Mouse (Mus musculus) midbrain, embryonic 15.5 days (tissue): Measurements from ENCODE around the gene Prrc2a. TPM values are rescaled to one million over a fixed set of nuclear protein-coding genes. Genes with fewer than 3 reads are reported as not detected.

Source experiments
- ATAC-seq: fragments of 200-750 bp; cut with Nextera tagmentation; replicated peaks from 2 replicates; pipeline ENCODE4 v1.8.0; 2017; ENCODE audit warnings: moderate TSS enrichment
- H3K27ac ChIP-seq: fragments of 300-500 bp; sonication (generic); 2 replicates; pipeline ENCODE4 v1.5.1; 2015; ENCODE audit warnings: mild to moderate bottlenecking, inconsistent platforms
- H3K27me3 ChIP-seq: fragments of 300-500 bp; sonication (generic); replicated peaks from 2 replicates; pipeline ENCODE4 v1.6.1; 2015; ENCODE audit warnings: inconsistent platforms
- H3K36me3 ChIP-seq: fragments of 300-500 bp; sonication (generic); replicated peaks from 2 replicates; pipeline ENCODE4 v1.6.1; 2015; ENCODE audit warnings: inconsistent platforms
- H3K4me1 ChIP-seq: fragments of 300-500 bp; sonication (generic); 2 replicates; pipeline ENCODE4 v1.6.1; 2015; ENCODE audit warnings: inconsistent platforms
- H3K4me2 ChIP-seq: fragments of 300-500 bp; sonication (generic); 2 replicates; pipeline ENCODE4 v1.6.1; 2015; ENCODE audit warnings: inconsistent platforms, mild to moderate bottlenecking, moderate library complexity
- H3K4me3 ChIP-seq: fragments of 300-500 bp; sonication (generic); 2 replicates; pipeline ENCODE4 v1.5.1; 2015; ENCODE audit warnings: mild to moderate bottlenecking, inconsistent platforms
- H3K9ac ChIP-seq: fragments of 300-500 bp; sonication (generic); 2 replicates; pipeline ENCODE4 v1.6.1; 2015; ENCODE audit warnings: mild to moderate bottlenecking, inconsistent platforms
- H3K9me3 ChIP-seq: fragments of 300-500 bp; sonication (generic); 2 replicates; pipeline ENCODE4 v1.6.1; 2016; ENCODE audit warnings: inconsistent platforms
- WGBS: fragments of 180-500 bp; shearing (Covaris S2); methylation state at CpG from one replicate; pipeline ENCODE4 v1.1.7; 2015; ENCODE audit warnings: mixed read lengths; 5-methylcytosine and 5-hydroxymethylcytosine counted together
- polyA plus RNA-seq: library from polyadenylated mRNA; unstranded; fragments of >200 nt; fragmentation: Nextera tagmentation; extraction: Ambion mirVana; gene quantifications from 2 replicates; pipeline ENCODE4 v1.2.1, GENCODE M21; 2015

The Prrc2a gene
- polyA plus RNA-seq, 1 experiment from 2014 or later, result 203 TPM

DNA sequence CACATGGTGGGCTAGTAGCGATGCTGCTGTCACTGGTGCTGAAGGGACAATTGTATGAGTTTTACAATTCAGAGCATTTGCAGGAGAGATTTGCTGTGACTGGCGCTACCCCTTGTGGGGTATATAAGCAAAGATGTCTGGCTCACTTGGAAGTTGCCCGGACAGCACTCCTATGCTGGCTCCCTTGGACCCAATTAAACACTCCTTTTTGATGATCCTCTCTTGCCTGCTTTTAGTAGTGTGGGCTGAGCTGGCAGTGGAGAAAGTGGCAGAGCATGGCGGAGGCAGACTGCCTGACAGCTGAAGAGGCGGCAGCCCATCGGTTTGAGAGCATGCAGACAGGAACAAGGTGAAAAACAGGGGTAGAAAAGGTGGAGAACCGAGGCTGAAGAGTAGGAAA lies 3.1 kb upstream of the Prrc2a start:
- WGBS, result 88% methylated on average over 7 of the region's 7 CpGs
- no peak overlapping the region for H3K27ac ChIP-seq
- ATAC-seq, result no peak
- H3K4me1 ChIP-seq, result peaks cover 22% of the 10 kb centered on the region
- no peaks in the 10 kb centered on the region for H3K36me3 ChIP-seq
- H3K4me3 ChIP-seq, result no peak overlapping the region
- no peaks in the 10 kb centered on the region for H3K9me3 ChIP-seq
- no peak overlapping the region for H3K4me2 ChIP-seq
- no peak overlapping the region for H3K9ac ChIP-seq
- H3K27me3 ChIP-seq, result no peaks in the 10 kb centered on the region

- Histone ChIP-seq H3K9me3 (no peaks in the 10 kb centered on the region), H3K4me2 (peak overlapping the region; percentile 52), H3K27ac (peak overlapping the region; percentile 98), H3K4me1 (peaks cover 35% of the 10 kb centered on the region), H3K9ac (no peak overlapping the region), H3K4me3 (peak overlapping the region; percentile 97), H3K36me3 (peaks cover 5% of the 10 kb centered on the region; the same call in 1 of the 2 replicates), H3K27me3 (no peaks in the 10 kb centered on the region)
- WGBS, result 68% methylated on average over 8 of the region's 8 CpGs
- ATAC-seq, result no peak
Measured at GRCm38 (mm10) chr17:35166352-35167035, 1.8 kb upstream of the Prrc2a start.

- H3K9ac ChIP-seq, result peak overlapping the region; percentile 48
- no peaks in the 10 kb centered on the region for H3K27me3 ChIP-seq
- H3K4me3 ChIP-seq, result peak overlapping the region; percentile 97
- H3K36me3 ChIP-seq, result peaks cover 14% of the 10 kb centered on the region
- peak overlapping the region; percentile 98 for H3K27ac ChIP-seq
- H3K4me1 ChIP-seq, result peaks cover 40% of the 10 kb centered on the region
- no peak for ATAC-seq
- H3K9me3 ChIP-seq, result no peaks in the 10 kb centered on the region
- 21% methylated on average over 12 of the region's 12 CpGs for WGBS
- peak overlapping the region; percentile 52 for H3K4me2 ChIP-seq
Measured at GRCm38 (mm10) chr17:35165451-35166155, 906 bp upstream of the Prrc2a start.

DNA sequence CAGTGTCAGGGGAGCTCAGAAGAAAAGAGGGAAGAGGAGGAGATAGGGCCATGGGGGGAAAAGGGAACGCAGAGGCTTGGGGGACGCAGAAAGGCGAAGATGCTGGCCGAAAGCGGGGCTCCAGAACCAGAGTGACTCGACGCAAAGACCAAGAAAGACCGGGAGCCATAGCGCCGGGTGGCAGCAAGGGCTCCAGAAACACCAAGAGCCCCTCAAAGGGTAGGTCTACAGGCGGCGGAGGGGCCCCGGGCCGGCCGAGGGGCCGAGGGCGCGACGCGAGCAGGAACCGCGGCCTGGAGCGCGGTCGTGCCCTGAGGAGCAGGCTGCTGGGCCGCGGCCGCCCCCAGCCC lies 504 bp downstream of the Prrc2a start:
- no peak for ATAC-seq
- WGBS, result 0% methylated on average over 24 of the region's 28 CpGs
- Histone ChIP-seq H3K27ac (peak overlapping the region; percentile 98), H3K9ac (peak overlapping the region; percentile 100), H3K27me3 (no peaks in the 10 kb centered on the region), H3K9me3 (no peaks in the 10 kb centered on the region), H3K4me3 (peak overlapping the region; percentile 97), H3K36me3 (peaks cover 26% of the 10 kb centered on the region), H3K4me1 (peaks cover 40% of the 10 kb centered on the region), H3K4me2 (peak overlapping the region; percentile 89)

DNA sequence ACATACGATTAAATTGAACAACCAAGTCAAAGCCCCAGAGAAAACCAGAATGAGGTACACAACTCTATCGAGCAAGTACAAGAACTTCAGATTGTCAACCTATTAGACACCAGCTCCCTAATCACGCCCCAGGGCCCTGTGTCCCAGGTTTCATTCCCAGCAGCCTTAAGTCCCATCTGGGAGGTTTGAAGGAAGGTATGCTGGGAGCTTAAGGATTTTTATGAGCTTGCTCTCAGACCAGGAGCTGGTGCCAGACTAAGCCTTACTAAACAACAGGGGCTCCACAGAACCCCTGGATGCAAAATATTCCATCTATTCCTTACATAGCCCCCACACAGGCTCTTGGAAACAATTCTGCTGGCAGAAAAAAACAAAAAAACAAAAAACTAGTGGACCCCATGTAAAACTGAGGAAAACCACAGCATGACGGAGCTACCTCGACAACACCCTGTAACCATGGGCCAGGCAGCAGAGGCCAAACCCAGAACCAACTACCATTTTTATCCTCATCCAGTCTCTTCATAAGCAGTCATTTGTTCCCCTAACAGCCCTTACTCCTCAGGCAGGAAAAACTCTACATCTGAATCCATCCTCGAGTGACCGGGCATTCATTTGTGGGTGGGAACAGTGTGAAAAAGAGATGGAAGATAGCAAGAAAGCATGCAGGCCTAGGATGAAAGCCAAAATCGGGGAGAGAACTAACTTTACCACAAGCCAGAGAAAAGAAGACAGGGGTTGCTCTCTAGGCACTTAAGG lies 1.2 kb downstream of the Prrc2a start:
- no peak for ATAC-seq
- 10% methylated on average over 8 of the region's 8 CpGs for WGBS
- H3K4me3 ChIP-seq, result peak overlapping the region; percentile 97

DNA sequence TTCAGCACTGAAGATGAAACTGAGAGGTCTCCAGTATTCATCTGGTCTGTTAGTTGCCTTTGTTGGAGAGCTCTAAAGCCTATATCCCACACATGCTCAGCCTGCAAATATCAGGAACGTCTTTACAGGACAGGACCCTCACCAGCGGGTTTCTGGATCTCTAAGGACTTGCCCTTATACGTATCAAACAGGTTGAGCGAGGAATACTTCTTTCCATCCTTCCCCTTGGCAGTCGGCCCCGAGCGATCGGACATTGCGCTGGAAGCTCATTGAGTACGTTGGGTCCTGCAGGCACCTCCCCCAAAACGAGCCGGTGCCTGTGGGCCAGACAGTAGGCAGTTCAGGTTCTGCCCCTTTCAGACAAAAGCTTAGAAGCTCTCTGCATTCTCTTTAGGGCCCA lies 2.0 kb downstream of the Prrc2a start:
- Histone ChIP-seq H3K9ac (peak overlapping the region; percentile 100), H3K36me3 (peaks cover 41% of the 10 kb centered on the region), H3K4me1 (peaks cover 40% of the 10 kb centered on the region), H3K27ac (peak overlapping the region; percentile 98; the same call in 1 of the 2 replicates), H3K4me2 (peak overlapping the region; percentile 89), H3K4me3 (peak overlapping the region; percentile 97), H3K27me3 (no peaks in the 10 kb centered on the region), H3K9me3 (no peaks in the 10 kb centered on the region)
- 36% methylated on average over 12 of the region's 12 CpGs for WGBS
- ATAC-seq, result no peak

More for the DNA sequence above, 1.2 kb downstream of the Prrc2a start:
- peaks cover 40% of the 10 kb centered on the region for H3K4me1 ChIP-seq
- peaks cover 33% of the 10 kb centered on the region for H3K36me3 ChIP-seq
- peak overlapping the region; percentile 100 for H3K9ac ChIP-seq
- peak overlapping the region; percentile 98 for H3K27ac ChIP-seq
- H3K9me3 ChIP-seq, result no peaks in the 10 kb centered on the region
- H3K4me2 ChIP-seq, result peak overlapping the region; percentile 89
- H3K27me3 ChIP-seq, result no peaks in the 10 kb centered on the region

GRCm38 (mm10) chr17:35162121-35162520 lies 2.6 kb downstream of the Prrc2a start:
- Histone ChIP-seq H3K9me3 (no peaks in the 10 kb centered on the region), H3K9ac (peak overlapping the region; percentile 100; the same call in 1 of the 2 replicates), H3K27me3 (no peaks in the 10 kb centered on the region), H3K27ac (no peak overlapping the region), H3K4me2 (peak overlapping the region; percentile 89), H3K36me3 (peaks cover 47% of the 10 kb centered on the region), H3K4me3 (peak overlapping the region; percentile 97), H3K4me1 (peaks cover 40% of the 10 kb centered on the region)
- 64% methylated on average over 14 of the region's 14 CpGs for WGBS
- ATAC-seq, result no peak

DNA sequence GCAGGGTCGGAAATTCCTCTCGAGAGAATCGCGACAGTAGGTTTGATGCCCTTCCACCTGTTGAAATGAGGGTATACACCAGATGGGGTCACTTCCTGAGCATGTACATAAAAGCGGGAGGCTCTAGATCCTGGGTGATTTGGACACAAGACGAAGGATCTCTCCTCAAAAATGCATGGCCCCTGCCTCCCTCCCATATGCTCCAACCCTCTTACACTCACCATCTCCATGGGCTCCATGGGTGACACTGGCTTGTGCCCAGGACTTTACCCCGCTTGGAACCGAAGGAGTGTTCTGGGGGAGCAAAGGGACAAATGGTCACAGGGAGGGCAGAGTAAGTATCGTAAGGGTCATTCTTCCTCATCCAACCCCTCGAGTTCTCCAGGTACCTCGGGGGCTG lies 3.3 kb downstream of the Prrc2a start:
- Histone ChIP-seq H3K4me3 (no peak overlapping the region), H3K27ac (no peak overlapping the region), H3K27me3 (no peaks in the 10 kb centered on the region), H3K9me3 (no peaks in the 10 kb centered on the region), H3K4me2 (0 out of 2 replicates have a peak overlapping the region, but pooled peaks have one; percentile 89), H3K9ac (no peak overlapping the region), H3K36me3 (peaks cover 54% of the 10 kb centered on the region), H3K4me1 (peaks cover 34% of the 10 kb centered on the region)
- ATAC-seq, result no peak
- 86% methylated on average over 11 of the region's 11 CpGs for WGBS

DNA sequence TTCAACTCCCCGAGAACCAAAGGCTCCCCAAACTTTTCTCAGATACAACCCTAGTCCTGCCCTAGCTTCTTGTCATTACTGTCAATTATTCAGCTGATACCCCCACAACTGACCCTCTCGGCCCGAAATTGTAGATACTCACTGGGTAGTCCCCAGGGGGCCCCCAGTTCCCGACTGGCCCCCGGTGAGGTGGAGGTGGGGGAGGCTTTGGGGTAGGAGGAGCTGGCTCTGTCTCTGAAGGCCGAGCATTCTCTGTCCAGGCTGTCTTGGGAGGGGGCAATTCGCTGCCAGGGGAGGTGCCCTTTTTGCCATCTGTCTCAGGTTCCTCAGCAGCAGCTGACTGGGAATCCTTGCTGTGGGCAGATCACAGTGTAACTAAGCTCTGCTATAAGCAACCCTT lies 5.1 kb downstream of the Prrc2a start:
- Histone ChIP-seq H3K4me1 (peaks cover 26% of the 10 kb centered on the region), H3K36me3 (peaks cover 72% of the 10 kb centered on the region), H3K9me3 (no peaks in the 10 kb centered on the region), H3K9ac (no peak overlapping the region), H3K4me2 (no peak overlapping the region), H3K27me3 (no peaks in the 10 kb centered on the region), H3K27ac (no peak overlapping the region), H3K4me3 (no peak overlapping the region)
- ATAC-seq, result no peak
- WGBS, result 84% methylated on average over 7 of the region's 7 CpGs

GRCm38 (mm10) chr17:35158850-35159593 lies 5.7 kb downstream of the Prrc2a start:
- ATAC-seq, result no peak
- Histone ChIP-seq H3K27ac (no peak overlapping the region), H3K4me2 (no peak overlapping the region), H3K9ac (no peak overlapping the region), H3K9me3 (no peaks in the 10 kb centered on the region), H3K4me1 (peaks cover 26% of the 10 kb centered on the region), H3K27me3 (no peaks in the 10 kb centered on the region), H3K36me3 (peaks cover 78% of the 10 kb centered on the region), H3K4me3 (no peak overlapping the region)
- 96% methylated on average over 16 of the region's 16 CpGs for WGBS

GRCm38 (mm10) chr17:35157661-35158175 lies 7.0 kb downstream of the Prrc2a start:
- no peak for ATAC-seq
- H3K9me3 ChIP-seq, result no peaks in the 10 kb centered on the region
- H3K27ac ChIP-seq, result no peak overlapping the region
- H3K36me3 ChIP-seq, result peaks cover 91% of the 10 kb centered on the region
- peaks cover 17% of the 10 kb centered on the region for H3K4me1 ChIP-seq
- WGBS, result 95% methylated on average over 8 of the region's 8 CpGs
- no peak overlapping the region for H3K4me3 ChIP-seq
- no peaks in the 10 kb centered on the region for H3K27me3 ChIP-seq
- no peak overlapping the region for H3K4me2 ChIP-seq
- no peak overlapping the region for H3K9ac ChIP-seq
